Mouse (Mus musculus) MEL (cell line): ENCODE results near the gene Arid1a. TPM values are rescaled to one million over a fixed set of nuclear protein-coding genes. Genes with fewer than 3 reads are reported as not detected.
"Not testable (repeated sequence)": the region's sequence is repeated elsewhere in the genome, so short reads cannot be mapped to it uniquely, and the experiment has no call there.

Experiments used
- DNase-seq: peaks from one replicate; pipeline ENCODE4 v3.0.0; 2011; ENCODE audit warnings: low read depth, low spot score
- H3K27ac ChIP-seq: 2 replicates; pipeline ENCODE4 v1.5.1; 2012; ENCODE audit warnings: low read depth, mild to moderate bottlenecking, control low read depth, low read length, moderate library complexity; ENCODE audit not compliant: control insufficient read depth
- H3K27me3 ChIP-seq, 2 experiments: fragments of 150-350 bp in 1 of 2; sonication (generic) in 1 of 2; 2 replicates each; pipeline ENCODE4 v1.6.1; 2012; ENCODE audit warnings: low read length in 2 of 2, mild to moderate bottlenecking in 2 of 2, improper control_type of control experiment in 1 of 2, moderate library complexity in 1 of 2; ENCODE audit not compliant: insufficient read depth in 2 of 2, control insufficient read depth in 1 of 2
- H3K36me3 ChIP-seq, 2 experiments: 2 replicates each; pipeline ENCODE4 v1.6.1; 2012 to 2014; ENCODE audit warnings: low read length in 2 of 2, improper control_type of control experiment in 1 of 2, inconsistent platforms in 1 of 2, mild to moderate bottlenecking in 1 of 2; ENCODE audit not compliant: insufficient read depth in 2 of 2, control insufficient read depth in 1 of 2
- H3K4me1 ChIP-seq, 2 experiments: fragments of 150-350 bp in 1 of 2; sonication (generic) in 1 of 2; 2 replicates each; pipeline ENCODE4 v1.6.1; 2012; ENCODE audit warnings: low read length in 2 of 2, improper control_type of control experiment in 1 of 2, mild to moderate bottlenecking in 1 of 2; ENCODE audit not compliant: insufficient read depth in 2 of 2, control insufficient read depth in 1 of 2
- H3K4me3 ChIP-seq, 2 experiments: fragments of 150-350 bp in 1 of 2; sonication (generic) in 1 of 2; 2 replicates each; pipeline ENCODE4 v1.5.1; 2012; ENCODE audit warnings: low read depth in 2 of 2, low read length in 2 of 2, mild to moderate bottlenecking in 2 of 2, moderate library complexity in 2 of 2, control low read depth in 1 of 2, improper control_type of control experiment in 1 of 2; ENCODE audit not compliant: control insufficient read depth in 1 of 2, insufficient read depth in 1 of 2
- H3K79me2 ChIP-seq: 2 replicates; pipeline ENCODE4 v1.6.1; 2012; ENCODE audit warnings: mild to moderate bottlenecking, low read length, moderate library complexity; ENCODE audit not compliant: control insufficient read depth, poor library complexity, insufficient read depth
- H3K9ac ChIP-seq: 2 replicates; pipeline ENCODE4 v1.6.1; 2012; ENCODE audit warnings: low read depth, mild to moderate bottlenecking, control low read depth, low read length, moderate library complexity; ENCODE audit not compliant: control insufficient read depth, poor library complexity, severe bottlenecking
- H3K9me3 ChIP-seq: fragments of 150-350 bp; sonication (generic); replicated peaks from 2 replicates; pipeline ENCODE4 v1.6.1; 2012; ENCODE audit warnings: mild to moderate bottlenecking, low read length, improper control_type of control experiment, moderate library complexity; ENCODE audit not compliant: insufficient read depth
- BHLHE40 ChIP-seq: IDR thresholded peaks from 2 replicates; pipeline ENCODE4 v1.6.1; 2012; ENCODE audit warnings: low read depth, mild to moderate bottlenecking, inconsistent platforms, low read length, improper control_type of control experiment, borderline replicate concordance
- CHD1 ChIP-seq: IDR thresholded peaks from 2 replicates; pipeline ENCODE4 v1.6.1; 2012; ENCODE audit warnings: low read depth, mild to moderate bottlenecking, inconsistent platforms, low read length, improper control_type of control experiment
- CHD2 ChIP-seq: IDR thresholded peaks from 2 replicates; pipeline ENCODE4 v1.6.1; 2011; ENCODE audit warnings: low read length, improper control_type of control experiment
- CTCF ChIP-seq, 3 experiments: IDR thresholded peaks in 2 of 3; conservative IDR thresholded peaks in 1 of 3; 2 replicates each; pipeline ENCODE4 v1.5.1; 2011 to 2012; ENCODE audit warnings: low read length in 3 of 3, low read depth in 2 of 3, mild to moderate bottlenecking in 2 of 3, improper control_type of control experiment in 1 of 3, inconsistent platforms in 1 of 3, mixed read lengths in 1 of 3, moderate library complexity in 1 of 3; ENCODE audit not compliant: control insufficient read depth in 1 of 3, insufficient read depth in 1 of 3, poor library complexity in 1 of 3, severe bottlenecking in 1 of 3
- E2F4 ChIP-seq: IDR thresholded peaks from 2 replicates; pipeline ENCODE4 v1.6.1; 2011; ENCODE audit warnings: low read depth, low read length, improper control_type of control experiment, borderline replicate concordance
- EP300 ChIP-seq, 2 experiments: IDR thresholded peaks; 2 replicates each; pipeline ENCODE4 v1.6.1; 2011; ENCODE audit warnings: improper control_type of control experiment in 2 of 2, low read length in 2 of 2, low read depth in 1 of 2, mild to moderate bottlenecking in 1 of 2
- ETS1 ChIP-seq: IDR thresholded peaks from 2 replicates; pipeline ENCODE4 v1.6.1; 2012; ENCODE audit warnings: low read depth, mild to moderate bottlenecking, inconsistent platforms, low read length, improper control_type of control experiment, moderate library complexity
- GATA1 ChIP-seq: IDR thresholded peaks from 2 replicates; pipeline ENCODE4 v1.6.1; 2011; ENCODE audit warnings: low read depth, low read length, improper control_type of control experiment
- HCFC1 ChIP-seq: IDR thresholded peaks from 2 replicates; pipeline ENCODE4 v1.6.1; 2012; ENCODE audit warnings: low read depth, mild to moderate bottlenecking, inconsistent platforms, low read length, improper control_type of control experiment, moderate library complexity
- MAX ChIP-seq: IDR thresholded peaks from 2 replicates; pipeline ENCODE4 v1.6.1; 2011; ENCODE audit warnings: low read length, improper control_type of control experiment
- MEF2A ChIP-seq: IDR thresholded peaks from 2 replicates; pipeline ENCODE4 v1.6.1; 2014; ENCODE audit warnings: low read depth, mild to moderate bottlenecking, inconsistent platforms, low read length, improper control_type of control experiment; ENCODE audit not compliant: poor library complexity, insufficient replicate concordance, severe bottlenecking; ENCODE audit errors: extremely low read depth
- MYB ChIP-seq: IDR thresholded peaks from 2 replicates; pipeline ENCODE4 v1.6.1; 2011; ENCODE audit warnings: mild to moderate bottlenecking, low read depth, low read length, improper control_type of control experiment
- MYC ChIP-seq: IDR thresholded peaks from 2 replicates; pipeline ENCODE4 v1.6.1; 2011; ENCODE audit warnings: low read depth, mild to moderate bottlenecking, low read length, improper control_type of control experiment, moderate library complexity
- POLR2A ChIP-seq, 2 experiments: IDR thresholded peaks; 2 replicates each; pipeline ENCODE4 v1.6.1; 2011 to 2012; ENCODE audit warnings: low read length in 2 of 2, mild to moderate bottlenecking in 2 of 2, control low read depth in 1 of 2, improper control_type of control experiment in 1 of 2, low read depth in 1 of 2, moderate library complexity in 1 of 2; ENCODE audit not compliant: control insufficient read depth in 1 of 2, insufficient read depth in 1 of 2, poor library complexity in 1 of 2
- POLR2AphosphoS2 ChIP-seq: IDR thresholded peaks from 2 replicates; pipeline ENCODE4 v1.6.1; 2011; ENCODE audit warnings: low read length, improper control_type of control experiment
- POLR2AphosphoS5 ChIP-seq: IDR thresholded peaks from 2 replicates; pipeline ENCODE4 v1.6.1; 2012; ENCODE audit warnings: low read depth, borderline replicate concordance, mild to moderate bottlenecking, inconsistent platforms, low read length, moderate library complexity, mixed read lengths
- RAD21 ChIP-seq: IDR thresholded peaks from 2 replicates; pipeline ENCODE4 v1.6.1; 2011; ENCODE audit warnings: mild to moderate bottlenecking, low read depth, low read length, improper control_type of control experiment
- RCOR1 ChIP-seq: IDR thresholded peaks from 2 replicates; pipeline ENCODE4 v1.6.1; 2012; ENCODE audit warnings: low read depth, mild to moderate bottlenecking, inconsistent platforms, low read length, improper control_type of control experiment
- SIN3A ChIP-seq: IDR thresholded peaks from 2 replicates; pipeline ENCODE4 v1.6.1; 2012; ENCODE audit warnings: low read length, improper control_type of control experiment, inconsistent platforms
- TAL1 ChIP-seq: IDR thresholded peaks from 2 replicates; pipeline ENCODE4 v1.6.1; 2012; ENCODE audit warnings: mild to moderate bottlenecking, inconsistent platforms, low read length, moderate library complexity, mixed read lengths
- TBP ChIP-seq: IDR thresholded peaks from 2 replicates; pipeline ENCODE4 v1.8.0; 2011; ENCODE audit warnings: low read depth, low read length, improper control_type of control experiment
- UBTF ChIP-seq: IDR thresholded peaks from 2 replicates; pipeline ENCODE4 v1.6.1; 2012; ENCODE audit warnings: low read depth, mild to moderate bottlenecking, inconsistent platforms, low read length, improper control_type of control experiment, moderate library complexity, borderline replicate concordance; ENCODE audit not compliant: insufficient read depth
- USF1 ChIP-seq: IDR thresholded peaks from 2 replicates; pipeline ENCODE4 v1.6.1; 2014; ENCODE audit warnings: low read depth, mild to moderate bottlenecking, inconsistent platforms, low read length, improper control_type of control experiment, moderate library complexity
- USF2 ChIP-seq, 2 experiments: IDR thresholded peaks; 2 replicates each; pipeline ENCODE4 v1.6.1; 2011 to 2012; ENCODE audit warnings: improper control_type of control experiment in 2 of 2, low read length in 2 of 2, borderline replicate concordance in 1 of 2, inconsistent platforms in 1 of 2, low read depth in 1 of 2, mild to moderate bottlenecking in 1 of 2; ENCODE audit not compliant: insufficient read depth in 1 of 2
- ZC3H11A ChIP-seq: IDR thresholded peaks from 2 replicates; pipeline ENCODE4 v1.6.1; 2012; ENCODE audit warnings: low read depth, mild to moderate bottlenecking, inconsistent platforms, low read length, improper control_type of control experiment
- ZKSCAN1 ChIP-seq: IDR thresholded peaks from 2 replicates; pipeline ENCODE4 v1.6.1; 2012; ENCODE audit warnings: low read depth, mild to moderate bottlenecking, inconsistent platforms, low read length, improper control_type of control experiment, moderate library complexity
- polyA plus RNA-seq, 2 experiments: library from polyadenylated mRNA; stranded (reverse) in 1 of 2; unstranded in 1 of 2; fragments of >175 nt in 1 of 2; fragments of >200 nt in 1 of 2; gene quantifications; 2 replicates each; pipeline versions ENCODE4 v1.2.1 to v1.2.4; 2012; ENCODE audit warnings: low replicate concordance in 2 of 2, low read depth in 1 of 2; ENCODE audit not compliant: insufficient read length in 2 of 2, insufficient read depth in 1 of 2, missing spikeins in 1 of 2
- total RNA-seq: library from RNA; depleted of rRNA; stranded (reverse); fragments of 300-350 nt; gene quantifications from 2 replicates; pipeline ENCODE4 v1.2.3, GENCODE M21; 2012

Arid1a gene
- total and polyA plus RNA-seq, 3 experiments, result 18.1 to 83.3 (median 70.6) TPM

DNA sequence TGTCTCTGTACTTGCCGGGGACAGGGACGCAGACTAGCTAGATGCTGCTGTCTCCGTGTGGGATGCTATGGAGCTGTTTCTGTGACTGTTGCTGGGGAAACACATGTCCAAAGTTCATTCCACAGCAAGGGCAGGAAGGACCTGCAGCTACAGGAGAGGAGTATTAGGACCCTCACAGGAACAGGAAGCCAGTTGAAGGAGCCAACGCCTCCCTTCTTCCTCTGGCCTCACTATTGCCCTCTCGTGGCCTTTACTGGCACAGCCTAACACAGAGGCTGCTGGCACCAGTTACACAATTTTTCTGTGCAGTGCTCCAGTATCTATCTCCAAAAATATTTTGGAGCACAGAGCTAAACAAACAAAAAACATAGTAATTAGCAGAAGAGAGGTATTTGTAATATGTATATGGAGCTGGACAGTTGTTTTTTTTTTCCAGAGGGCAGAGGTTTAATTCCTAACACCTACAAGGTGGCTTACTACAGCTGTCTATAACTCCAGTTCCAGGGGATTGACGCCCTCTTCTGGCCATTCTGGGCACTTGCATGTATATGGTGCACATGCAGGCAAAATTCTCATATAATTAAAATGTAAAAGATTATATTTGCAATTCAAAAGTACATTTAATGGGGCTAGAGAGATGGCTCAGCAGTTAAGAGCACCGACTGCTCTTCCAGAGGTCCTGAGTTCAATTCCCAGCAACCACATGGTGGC is 106.4 kb downstream of the Arid1a start, which contains the start of gene Zdhhc18 (continued):
- TF ChIP-seq POLR2A (IDR thresholded peaks at IDR 0.05; ENCODE audit: control insufficient read depth in 1 of 2, insufficient read depth in 1 of 2, low read depth in 1 of 2, low read length in 2 of 2, poor library complexity in 1 of 2), result peak; percentile 70 to 90; a peak in 3 of 4 replicates
- no peak for TF ChIP-seq MYB
- no peak for TF ChIP-seq RCOR1
- no peak; the same call in 1 of the 2 replicates for TF ChIP-seq MAX
- peak; percentile 88 for TF ChIP-seq SIN3A
- no peak for TF ChIP-seq MEF2A
- TF ChIP-seq TBP, result peak; percentile 84
- TF ChIP-seq ZKSCAN1, result no peak
- TF ChIP-seq POLR2AphosphoS5, result no peak
- TF ChIP-seq CHD1, result no peak
- no peak for TF ChIP-seq UBTF
- TF ChIP-seq POLR2AphosphoS2, result peak; percentile 69; the same call in 1 of the 2 replicates
- peak; percentile 70 to 92 (median 89) for TF ChIP-seq CTCF (IDR thresholded peaks at IDR 0.05 in 2 of 3, conservative IDR thresholded peaks at IDR 0.05 in 1 of 3; ENCODE audit: control insufficient read depth in 1 of 3, insufficient read depth in 1 of 3, low read depth in 2 of 3, low read length in 3 of 3, poor library complexity in 1 of 3, severe bottlenecking in 1 of 3)
- TF ChIP-seq E2F4, result no peak
- no peak for TF ChIP-seq USF2 (IDR thresholded peaks at IDR 0.05; ENCODE audit: borderline replicate concordance in 1 of 2, insufficient read depth in 1 of 2, low read depth in 1 of 2, low read length in 2 of 2)
- peak; percentile 6 for TF ChIP-seq RAD21
- TF ChIP-seq CHD2, result no peak

DNA sequence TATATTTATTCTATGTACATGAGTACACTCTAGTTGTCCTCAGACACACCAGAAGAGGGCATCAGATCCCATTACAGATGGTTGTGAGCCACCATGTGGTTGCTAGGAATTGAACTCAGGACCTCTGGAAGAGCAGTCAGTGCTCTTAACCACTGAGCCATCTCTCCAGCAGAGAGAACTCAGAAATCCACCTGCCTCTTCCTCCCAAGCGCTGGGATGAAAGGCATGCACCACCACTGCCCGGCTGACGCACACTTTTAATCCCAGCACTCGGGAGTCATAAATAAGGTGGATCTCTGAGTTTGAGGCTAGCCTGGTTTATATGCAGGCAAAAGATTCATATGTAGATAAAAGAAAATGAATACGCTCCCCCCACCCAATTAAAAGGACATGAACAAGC is 107.1 kb downstream of the Arid1a start:
- DNase-seq, H3K27me3 ChIP-seq, H3K4me1 ChIP-seq, H3K9me3 ChIP-seq, H3K36me3 ChIP-seq, H3K79me2 ChIP-seq: not testable (repeated sequence)
- H3K27ac ChIP-seq, result peak overlapping the region; percentile 10; the same call in 1 of the 2 replicates
- peak overlapping the region; percentile 63 to 92 for H3K4me3 ChIP-seq
- peak; percentile 73; the same call in 1 of the 2 replicates for TF ChIP-seq TBP
- peak overlapping the region; percentile 63 for H3K9ac ChIP-seq

DNA sequence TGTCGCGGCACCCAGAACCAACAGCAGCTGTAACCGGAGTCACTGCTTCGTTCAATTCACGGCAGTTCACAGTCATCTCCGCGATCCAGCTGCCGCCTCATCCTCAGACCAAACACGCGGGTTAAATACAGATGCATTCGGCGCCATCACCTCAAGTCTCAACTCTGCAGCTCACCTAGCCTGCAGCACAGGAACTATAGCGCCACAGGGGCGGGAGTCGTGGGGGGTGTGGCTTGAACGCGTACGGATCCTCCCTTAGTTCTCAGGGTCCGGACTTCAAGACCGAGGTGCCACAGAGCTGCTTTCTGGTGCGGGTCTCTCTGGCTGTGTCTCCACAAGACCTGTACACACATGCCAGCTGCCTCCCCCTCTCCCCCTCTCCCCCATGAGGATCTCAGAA is 110.9 kb downstream of the Arid1a start:
- H3K9me3 ChIP-seq, result no peaks in the 10 kb centered on the region
- H3K36me3 ChIP-seq, result no peaks in the 10 kb centered on the region
- no peaks in the 10 kb centered on the region for H3K4me1 ChIP-seq
- TF ChIP-seq EP300 (IDR thresholded peaks at IDR 0.05; ENCODE audit: low read depth in 1 of 2, low read length in 2 of 2) (no peak), POLR2AphosphoS2 (no peak), ETS1 (no peak), CHD2 (no peak), ZKSCAN1 (no peak), CHD1 (no peak), TAL1 (no peak), HCFC1 (no peak), POLR2A (IDR thresholded peaks at IDR 0.05; ENCODE audit: control insufficient read depth in 1 of 2, insufficient read depth in 1 of 2, low read depth in 1 of 2, low read length in 2 of 2, poor library complexity in 1 of 2) (no peak), MEF2A (no peak), GATA1 (no peak), E2F4 (no peak), RAD21 (no peak), UBTF (no peak), USF1 (no peak), ZC3H11A (no peak), BHLHE40 (no peak), MYC (no peak), USF2 (IDR thresholded peaks at IDR 0.05; ENCODE audit: borderline replicate concordance in 1 of 2, insufficient read depth in 1 of 2, low read depth in 1 of 2, low read length in 2 of 2) (no peak)
- TF ChIP-seq, all 39 proteins: peak for 0
- Histone ChIP-seq H3K27me3 (no peaks in the 10 kb centered on the region), H3K9ac (no peak overlapping the region), H3K4me3 (no peak overlapping the region), H3K27ac (no peak overlapping the region), H3K79me2 (no peaks in the 10 kb centered on the region)
- DNase-seq, result no peak
